Mouse (Mus musculus) C2C12 (cell line): Measurements from ENCODE around the gene Creb3l1.

Experiments used
- CEBPB ChIP-seq: IDR thresholded peaks from one replicate; pipeline ENCODE4 v1.6.1; 2011; ENCODE audit warnings: low read depth, mild to moderate bottlenecking, control low read depth, moderate library complexity
- CTCF ChIP-seq: IDR thresholded peaks from one replicate; pipeline ENCODE4 v1.5.1; 2011; ENCODE audit not compliant: control insufficient read depth, insufficient read depth, insufficient read length
- FOSL1 ChIP-seq: IDR thresholded peaks from one replicate; pipeline ENCODE4 v1.8.0; 2011; ENCODE audit warnings: mild to moderate bottlenecking, low read length; ENCODE audit not compliant: poor library complexity, insufficient read depth, severe bottlenecking
- MAX ChIP-seq: IDR thresholded peaks from one replicate; pipeline ENCODE4 v1.6.1; 2011; ENCODE audit warnings: mild to moderate bottlenecking, control low read depth
- MYOD1 ChIP-seq: IDR thresholded peaks from one replicate; pipeline ENCODE4 v1.6.1; 2011; ENCODE audit warnings: low read depth; ENCODE audit not compliant: control insufficient read depth, insufficient read length
- MYOG ChIP-seq: IDR thresholded peaks from one replicate; pipeline ENCODE4 v1.6.1; 2011; ENCODE audit not compliant: control insufficient read depth, insufficient read length; ENCODE audit errors: extremely low read depth
- USF1 ChIP-seq: IDR thresholded peaks from one replicate; pipeline ENCODE4 v1.6.1; 2011; ENCODE audit warnings: low read depth, mild to moderate bottlenecking, control low read depth, moderate library complexity

- no peak for TF ChIP-seq CTCF
- no peak for TF ChIP-seq CEBPB
- TF ChIP-seq USF1, result no peak
- TF ChIP-seq MYOD1, result no peak
- TF ChIP-seq MYOG, result no peak
- TF ChIP-seq MAX, result no peak
- no peak for TF ChIP-seq FOSL1
These were observed 27.9 kb upstream of the Creb3l1 start for GRCm38 (mm10) chr2:92052188-92052587.
